Mouse (Mus musculus) liver (tissue): Measurements from ENCODE around the gene Ppa1.
A peak's percentile ranks its signal among the peaks of the same experiment; 100 is the strongest.
"Not testable (repeated sequence)": the region's sequence is repeated elsewhere in the genome, so short reads cannot be mapped to it uniquely, and the experiment has no call there.

Experiments
- DNase-seq: peaks from one replicate; pipeline ENCODE4 v3.0.0-alpha.2; 2020; ENCODE audit warnings: mixed read lengths

Gene Ppa1

DNA sequence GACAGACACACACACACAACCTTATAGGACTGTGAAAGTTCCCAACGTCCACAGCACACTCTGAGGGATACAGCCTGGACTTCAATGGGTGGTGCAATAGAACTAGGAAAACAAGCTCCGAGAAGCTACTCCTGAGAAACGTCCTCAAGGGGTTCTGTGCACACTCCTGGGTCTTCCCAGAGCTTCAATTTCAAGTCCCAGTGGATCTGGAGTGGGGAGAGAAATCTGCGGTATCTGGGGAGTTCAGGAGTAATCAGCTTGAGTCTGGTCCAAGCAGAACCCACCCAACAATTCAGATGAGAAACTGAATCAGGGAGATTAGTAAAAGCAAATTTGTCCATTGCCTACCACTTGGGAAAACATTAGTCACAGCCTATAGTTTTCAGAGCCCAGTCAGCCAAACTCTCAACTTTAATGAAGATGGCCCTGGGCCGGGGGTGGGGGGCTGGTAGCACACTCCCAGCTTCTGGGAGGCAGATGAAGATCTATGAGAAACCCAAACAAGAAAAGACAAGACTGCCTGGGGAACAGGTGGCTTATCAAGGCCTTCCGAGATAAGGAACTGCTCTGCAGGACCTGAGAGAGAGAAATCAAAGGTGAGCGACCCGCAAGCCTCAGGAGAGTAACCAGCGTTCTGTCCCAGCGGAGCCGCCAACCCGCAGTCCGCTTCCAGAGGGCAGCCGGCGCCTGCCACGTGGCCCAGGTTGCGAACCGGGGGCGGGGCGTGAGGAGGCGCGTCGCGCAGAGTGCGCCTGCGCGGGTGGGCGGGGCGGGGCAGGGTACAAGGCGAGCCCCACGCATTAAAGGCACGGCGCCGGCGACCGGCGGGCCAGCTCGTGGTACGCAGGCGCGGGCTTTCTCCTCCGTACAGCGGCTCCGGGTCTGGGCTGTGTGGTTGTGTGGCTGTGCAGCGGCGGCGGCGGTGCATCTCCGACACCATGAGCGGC lies at the start of gene Ppa1:
Ppa1 (plus strand) TSS at position 763 of the 947 bp plus-strand sequence.
- peak; percentile 93 for DNase-seq

DNA sequence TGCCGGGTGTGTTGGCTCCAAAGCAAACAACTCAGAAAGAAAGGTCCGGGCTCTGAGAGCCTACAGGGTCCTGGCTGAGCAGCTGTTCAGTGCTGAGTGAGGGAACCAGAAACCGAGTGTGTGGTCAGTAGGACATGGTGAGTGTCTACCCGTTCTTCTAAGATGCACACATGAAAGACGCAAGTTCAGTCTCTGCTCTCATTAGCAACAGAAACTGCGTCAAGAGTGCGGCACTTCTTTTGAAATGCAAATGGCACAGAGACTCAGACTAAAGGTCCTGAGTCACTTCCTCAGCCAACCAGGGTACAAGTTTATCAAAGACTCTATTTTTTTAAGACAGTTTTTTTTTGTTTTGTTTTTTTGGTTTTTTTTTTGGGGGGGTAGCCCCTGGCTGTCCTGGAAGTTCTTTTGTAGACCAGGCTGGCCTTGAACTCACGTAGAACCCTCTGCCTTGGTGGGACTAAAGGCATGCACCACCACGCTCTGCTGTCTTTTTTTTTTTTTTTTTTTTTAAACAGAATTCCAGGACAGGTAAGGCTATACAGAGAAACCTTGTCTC lies 48.7 kb upstream of the Ppa1 start:
- DNase-seq: no peak

DNA sequence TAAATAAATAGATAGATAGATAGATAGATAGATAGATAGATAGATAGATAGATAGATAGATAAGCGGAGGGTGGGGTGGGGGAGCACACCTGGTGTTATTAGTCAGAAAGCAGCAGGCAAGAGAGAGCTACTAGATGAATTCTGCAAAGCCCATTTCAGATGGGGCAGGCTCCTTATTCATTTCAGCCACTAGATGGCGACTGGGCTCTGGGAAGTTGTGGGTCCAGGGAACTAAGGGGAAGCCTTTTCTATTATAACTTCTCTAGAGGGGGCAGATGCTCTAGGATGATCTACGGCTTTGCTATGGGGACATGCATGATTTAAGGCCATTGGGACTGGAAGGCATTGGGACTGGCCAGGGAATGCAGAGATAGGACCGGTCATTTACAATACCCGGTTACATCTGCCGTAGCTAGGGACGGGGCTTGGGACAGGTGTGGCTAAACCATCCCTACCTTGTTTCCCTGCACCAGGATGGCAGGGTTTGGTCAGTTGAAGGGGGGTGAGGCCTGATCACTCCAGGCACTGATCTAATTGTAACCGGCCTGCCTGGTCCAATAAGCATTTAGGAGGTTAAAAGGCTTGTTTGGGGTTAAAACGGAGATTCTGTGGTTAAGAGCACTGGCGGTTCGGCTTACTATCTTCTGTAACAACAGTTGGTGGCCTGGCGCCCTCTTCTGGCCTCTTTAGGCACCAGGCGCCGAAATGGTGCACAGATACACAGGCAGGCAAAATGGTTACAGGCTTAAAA lies 45.9 kb upstream of the Ppa1 start:
- DNase-seq: peak; percentile 78

DNA sequence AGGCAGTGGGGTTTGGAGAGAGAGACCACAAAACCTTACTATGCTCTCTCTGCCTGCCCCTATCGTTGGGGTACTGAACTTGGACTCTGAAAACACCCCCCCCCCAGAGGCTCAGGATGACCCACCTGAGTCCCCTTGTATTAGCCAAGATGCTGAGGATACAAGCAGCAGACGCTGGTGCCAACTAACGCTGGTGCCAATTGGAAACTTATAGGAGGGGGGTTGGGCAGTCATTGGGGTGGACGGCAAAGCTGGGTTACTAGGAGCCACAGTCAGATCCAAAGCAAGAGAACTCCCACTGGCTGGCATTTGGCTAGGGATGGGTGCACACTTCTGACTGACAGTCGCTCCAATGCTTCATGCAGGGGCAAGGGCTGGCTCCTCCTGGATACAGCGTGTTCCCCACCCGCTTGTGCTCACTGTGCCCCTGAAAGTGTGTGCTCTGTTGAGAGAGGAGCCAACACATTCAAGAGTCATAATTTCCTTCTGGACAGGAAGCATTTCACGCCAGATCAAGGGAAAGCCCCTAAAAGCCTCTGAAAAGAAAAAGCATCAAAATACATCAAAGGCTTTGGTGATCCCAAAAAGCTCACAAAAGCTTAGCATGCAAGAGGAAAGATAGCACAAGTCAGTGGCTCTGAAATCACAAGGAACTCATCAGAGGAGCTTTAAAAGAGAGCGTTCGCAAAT lies 43.8 kb upstream of the Ppa1 start:
- no peak for DNase-seq

DNA sequence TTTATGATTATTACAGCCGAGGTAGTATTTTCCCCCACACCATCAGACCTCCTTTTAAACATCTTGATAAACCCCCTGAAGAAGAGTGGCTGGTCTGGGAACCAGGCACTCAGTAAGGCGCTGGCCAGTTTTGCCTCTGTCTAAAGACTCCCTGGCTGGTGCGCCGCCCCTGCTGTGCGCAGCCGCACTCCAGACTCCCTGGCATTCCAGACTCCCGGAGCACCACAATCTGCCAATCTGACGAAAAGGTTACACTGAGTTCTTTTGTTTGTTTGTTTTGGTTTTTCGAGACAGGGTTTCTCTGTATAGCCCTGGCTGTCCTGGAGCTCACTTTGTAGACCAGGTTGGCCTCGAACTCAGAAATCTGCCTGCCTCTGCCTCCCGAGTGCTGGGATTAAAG lies 43.0 kb upstream of the Ppa1 start:
- DNase-seq: not testable (repeated sequence)

DNA sequence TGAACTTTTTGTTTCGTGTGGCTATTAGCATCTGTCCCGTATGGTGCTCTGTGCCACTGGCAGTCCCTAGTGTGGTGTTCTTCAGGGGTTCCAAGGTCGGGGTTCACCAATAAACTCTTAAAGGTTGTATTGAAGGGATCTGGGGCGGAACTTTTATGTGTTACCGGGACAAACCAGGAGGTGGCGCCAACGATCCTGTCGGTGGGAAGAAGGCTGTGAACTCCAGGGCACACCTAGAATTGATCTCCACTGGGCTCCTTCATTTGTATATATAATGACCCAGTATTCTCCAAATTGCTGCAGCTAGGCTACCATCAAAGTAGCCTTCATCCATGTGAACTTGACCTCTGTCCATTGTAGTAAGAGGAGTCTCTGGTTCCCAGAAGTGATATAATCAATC lies 42.5 kb upstream of the Ppa1 start:
- peak; percentile 74 for DNase-seq

DNA sequence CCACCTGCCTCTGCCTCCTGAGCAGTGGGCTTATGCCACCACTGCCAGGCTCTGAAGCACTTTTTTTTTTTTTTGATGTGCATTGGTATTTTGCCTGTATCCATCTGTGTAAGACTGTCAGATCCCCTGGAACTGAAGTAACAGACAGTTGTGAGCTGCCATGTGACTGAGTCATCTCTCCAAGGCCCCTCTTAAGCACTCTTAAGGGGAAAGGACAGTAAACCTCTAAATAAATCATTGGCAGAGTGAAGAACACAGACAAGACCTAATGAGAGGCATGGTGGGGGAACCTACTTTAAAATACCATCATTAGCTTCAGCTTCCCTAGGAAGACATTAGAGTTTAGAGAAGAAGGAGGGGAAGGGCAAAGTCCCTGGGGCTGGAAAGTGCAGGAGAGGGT lies 40.1 kb upstream of the Ppa1 start:
- no peak for DNase-seq

DNA sequence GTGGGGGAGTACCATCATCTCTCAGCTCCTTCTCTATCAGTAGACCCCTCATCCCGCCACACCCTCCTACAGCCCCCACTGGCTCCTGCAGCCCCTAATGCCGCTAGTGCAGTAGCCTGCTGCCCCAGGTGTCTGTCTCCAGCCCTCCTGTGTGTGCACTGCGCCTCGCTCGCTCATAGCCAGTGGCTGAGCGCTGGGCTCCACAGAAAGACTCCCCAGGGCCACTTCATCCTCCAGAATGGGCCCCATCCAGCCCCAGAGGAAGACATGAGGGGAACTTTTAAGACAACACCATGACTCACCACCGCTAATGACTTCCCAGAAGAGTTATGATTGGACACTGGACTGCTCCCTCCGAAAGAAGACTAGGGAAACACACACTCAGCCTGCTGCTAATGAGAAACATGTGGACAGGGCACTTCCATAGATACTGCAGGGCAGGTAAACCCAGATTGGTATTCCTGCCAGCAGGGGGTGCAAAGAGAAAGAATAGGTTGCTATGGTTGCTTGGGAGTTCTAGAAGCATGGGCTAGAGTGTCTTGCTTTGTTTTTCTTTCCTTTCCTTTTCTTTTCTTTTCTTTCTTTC lies 37.6 kb upstream of the Ppa1 start:
- peak; percentile 31 for DNase-seq

DNA sequence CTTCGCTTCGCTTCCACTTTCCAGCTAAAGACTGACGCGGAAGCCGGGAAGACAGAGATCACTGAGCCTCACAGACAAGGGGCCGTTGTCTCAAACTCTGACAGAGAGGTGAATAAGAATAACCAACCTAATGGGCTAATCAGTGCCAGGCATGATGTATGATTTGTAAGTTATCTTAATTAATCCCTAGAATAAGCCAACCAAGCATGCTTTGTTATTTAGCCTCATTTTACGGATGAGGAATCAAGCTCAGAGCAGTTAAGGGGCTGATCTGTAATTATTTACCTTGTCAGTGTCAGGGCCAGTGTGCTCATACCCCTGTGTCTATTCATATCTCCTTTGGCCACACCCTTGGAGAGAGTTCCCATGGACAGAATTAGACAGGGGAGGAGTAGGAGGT lies 34.0 kb upstream of the Ppa1 start:
- DNase-seq: no peak

DNA sequence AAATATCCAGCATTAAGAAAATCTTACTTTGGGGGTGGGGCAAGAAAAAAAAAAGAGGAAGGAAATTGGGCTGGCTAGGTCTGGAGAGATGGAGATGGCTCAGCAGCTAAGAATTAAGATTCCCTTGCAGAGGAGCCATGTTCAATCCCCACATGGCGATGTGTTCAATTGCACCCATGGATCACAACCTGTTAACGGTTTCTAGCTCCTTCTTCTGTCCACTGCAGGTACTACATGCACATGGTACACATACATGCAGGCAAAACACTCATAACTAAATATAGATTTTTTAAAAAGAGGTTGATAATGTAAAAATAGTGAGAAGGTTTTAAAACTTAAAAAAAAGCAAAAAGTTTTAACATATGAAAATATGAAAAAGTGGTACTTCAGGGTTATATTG lies 29.8 kb upstream of the Ppa1 start:
- DNase-seq: no peak

DNA sequence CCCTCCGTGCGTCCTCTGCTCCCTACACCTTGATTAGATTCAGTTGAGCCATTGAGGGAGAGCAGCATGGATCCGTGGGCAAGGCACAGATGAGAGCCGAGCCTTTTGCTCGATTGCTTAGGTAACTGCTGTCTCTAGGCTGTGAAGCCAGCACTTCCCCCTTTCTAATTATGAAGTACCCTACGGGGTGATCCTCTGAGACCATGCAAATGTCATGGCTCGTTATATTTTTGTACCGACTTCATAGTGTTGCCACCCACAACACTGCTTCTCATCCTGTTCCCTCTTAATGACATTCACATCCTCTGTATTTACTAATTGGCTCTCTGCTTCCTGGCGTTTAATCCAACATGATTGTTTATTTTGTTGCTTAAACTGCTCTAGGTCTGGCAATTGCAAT lies 26.7 kb upstream of the Ppa1 start:
- no peak for DNase-seq

DNA sequence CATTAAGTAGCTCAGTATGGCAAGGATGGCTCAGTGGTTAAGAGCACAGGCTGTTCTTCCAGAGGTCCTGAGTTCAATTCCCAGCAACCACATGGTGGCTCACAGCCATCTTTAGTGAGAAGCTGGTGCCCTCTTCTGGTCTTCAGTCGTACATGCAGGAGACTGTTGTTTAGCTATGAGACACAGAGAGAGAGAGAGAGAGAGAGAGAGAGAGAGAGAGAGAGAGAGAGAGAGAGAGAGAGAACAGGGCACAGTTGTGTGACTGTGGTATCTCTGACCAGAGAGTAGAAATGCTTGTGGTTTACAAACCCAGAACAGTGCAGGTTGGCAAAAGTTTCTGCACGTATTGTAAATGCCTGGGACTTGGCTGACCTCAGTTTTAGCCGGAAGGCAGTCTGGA lies 24.5 kb upstream of the Ppa1 start:
- not testable (repeated sequence) for DNase-seq

DNA sequence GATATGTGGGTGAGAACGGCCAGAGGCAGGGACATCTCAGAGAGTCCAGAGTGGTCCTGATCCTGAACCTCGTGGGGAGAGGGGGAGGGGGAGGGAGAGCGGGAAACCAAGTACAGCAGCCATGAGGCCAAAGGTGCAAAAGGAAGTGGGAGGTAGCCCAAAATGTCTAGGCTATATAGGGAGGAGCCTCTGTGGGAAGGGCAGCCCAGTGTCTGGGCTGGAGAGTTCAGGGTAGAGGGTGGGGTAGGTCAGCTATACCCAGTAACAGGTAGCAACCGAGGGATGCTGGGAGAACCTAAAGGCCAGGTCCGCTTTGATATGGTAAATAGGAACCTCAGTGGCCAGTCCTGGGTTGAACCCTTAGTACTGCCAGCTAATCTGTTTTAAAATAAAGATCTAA lies 23.6 kb upstream of the Ppa1 start:
- no peak for DNase-seq

DNA sequence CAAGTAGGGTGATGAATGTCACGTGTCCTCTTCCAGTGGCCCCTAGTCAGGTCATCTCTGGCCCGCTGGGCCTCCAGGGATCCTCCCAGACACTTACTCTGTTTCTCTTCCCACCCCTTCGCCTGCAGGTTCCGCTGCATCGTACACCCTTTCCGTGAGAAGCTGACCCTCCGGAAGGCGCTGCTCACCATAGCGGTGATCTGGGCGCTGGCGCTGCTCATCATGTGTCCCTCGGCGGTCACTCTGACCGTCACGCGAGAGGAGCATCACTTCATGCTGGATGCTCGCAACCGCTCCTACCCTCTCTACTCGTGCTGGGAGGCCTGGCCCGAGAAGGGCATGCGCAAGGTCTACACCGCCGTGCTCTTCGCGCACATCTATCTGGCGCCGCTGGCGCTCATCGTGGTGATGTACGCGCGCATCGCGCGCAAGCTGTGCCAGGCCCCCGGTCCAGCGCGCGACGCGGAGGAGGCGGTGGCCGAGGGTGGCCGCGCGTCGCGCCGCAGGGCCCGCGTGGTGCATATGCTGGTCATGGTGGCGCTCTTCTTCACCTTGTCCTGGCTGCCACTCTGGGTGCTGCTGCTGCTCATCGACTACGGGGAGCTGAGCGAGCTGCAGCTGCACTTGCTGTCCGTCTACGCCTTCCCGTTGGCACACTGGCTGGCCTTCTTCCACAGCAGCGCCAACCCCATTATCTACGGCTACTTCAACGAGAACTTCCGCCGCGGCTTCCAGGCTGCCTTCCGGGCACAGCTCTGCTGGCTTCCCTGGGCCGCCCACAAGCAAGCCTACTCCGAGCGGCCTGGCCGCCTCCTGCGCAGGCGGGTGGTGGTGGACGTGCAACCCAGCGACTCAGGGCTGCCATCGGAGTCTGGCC lies 22.7 kb upstream of the Ppa1 start:
- DNase-seq: peak; percentile 7

DNA sequence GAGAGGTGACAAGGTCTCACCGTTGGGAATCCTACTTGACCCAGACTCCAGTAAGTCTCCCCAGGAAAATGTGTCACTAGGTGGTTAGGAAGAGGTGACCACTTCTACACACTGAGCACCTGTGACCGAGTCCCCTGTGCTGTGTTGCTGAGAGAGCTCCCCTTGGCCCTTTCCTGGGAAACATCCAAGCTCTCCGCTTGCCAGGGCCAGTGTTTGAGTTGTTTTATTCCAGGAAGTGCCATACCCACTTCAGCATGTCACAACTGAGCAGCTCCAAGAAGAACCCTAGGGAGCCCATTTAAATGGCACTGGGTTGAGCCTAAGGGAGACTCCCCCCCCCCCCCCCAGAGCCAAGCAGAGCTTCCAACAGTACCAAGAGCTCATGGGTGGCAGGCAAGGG lies 21.8 kb upstream of the Ppa1 start:
- DNase-seq: no peak

DNA sequence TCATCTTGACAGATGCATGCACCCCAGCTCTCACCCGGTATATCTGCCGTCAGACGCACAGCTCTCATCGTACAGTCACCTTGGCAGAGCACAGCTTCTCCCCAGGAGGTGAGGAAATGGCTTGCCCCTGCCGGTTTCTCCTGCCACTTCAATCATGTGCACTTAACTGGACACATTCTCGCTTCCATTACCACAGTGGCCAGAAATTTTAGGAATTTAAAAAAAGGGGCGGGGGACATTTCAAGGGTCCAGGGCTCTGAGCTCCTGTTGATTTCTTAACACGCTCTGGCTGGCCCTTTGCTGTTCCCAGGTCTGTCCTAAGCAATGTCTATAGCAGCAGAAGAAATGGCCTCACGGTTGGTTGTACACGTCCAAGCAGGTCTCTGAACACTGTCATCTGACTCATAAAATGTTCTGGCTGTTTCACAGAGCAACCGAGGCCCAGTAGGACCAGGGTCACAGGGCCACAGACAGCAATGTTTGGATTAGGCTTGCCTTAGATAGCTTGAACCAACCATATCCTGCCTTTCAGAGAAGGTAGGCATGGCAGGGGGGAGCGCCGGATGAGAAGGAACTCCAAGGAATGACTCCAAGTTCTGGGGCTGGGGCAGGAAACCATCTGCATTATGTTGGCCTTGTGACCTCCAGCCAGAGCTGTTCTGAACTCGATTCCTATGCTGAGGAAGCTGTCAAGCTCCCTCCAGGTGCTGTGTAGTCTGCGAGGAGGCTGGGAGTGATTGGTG lies 21.0 kb upstream of the Ppa1 start:
- DNase-seq: no peak

DNA sequence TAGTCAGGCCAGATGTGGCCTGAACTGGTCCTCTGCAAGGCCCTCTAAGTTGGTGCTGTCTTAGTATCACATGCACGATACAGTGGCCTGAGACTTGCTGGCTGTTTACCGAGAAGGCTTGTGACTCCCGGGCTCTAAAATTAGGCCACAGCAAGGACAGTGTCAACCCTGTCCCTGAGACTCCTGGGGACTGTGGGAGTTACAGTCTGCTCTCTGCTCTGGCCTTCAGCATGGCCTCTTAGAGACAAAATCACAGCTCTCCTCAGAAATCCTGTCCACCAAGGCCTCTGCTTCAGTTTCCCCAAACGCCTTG lies 20.5 kb upstream of the Ppa1 start:
- DNase-seq: no peak

DNA sequence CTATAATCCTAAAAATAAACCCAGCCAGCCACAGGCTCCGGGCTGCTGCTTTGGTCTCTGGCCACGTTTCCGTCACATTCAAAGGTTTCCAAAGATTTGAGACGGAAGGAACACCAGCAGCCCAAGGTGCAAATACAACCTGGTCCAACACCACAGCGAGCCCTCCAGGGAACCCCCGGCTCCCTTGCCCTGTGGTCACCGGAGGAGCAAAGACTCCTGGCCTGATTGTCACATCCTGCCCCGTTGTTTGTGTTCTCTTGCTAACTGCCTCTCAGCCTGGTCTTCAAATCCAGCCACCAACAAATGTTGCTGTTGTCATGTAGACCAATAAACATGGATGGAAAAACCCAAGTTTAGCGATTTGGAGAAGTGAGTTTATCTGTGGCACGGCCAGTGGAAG lies 15.9 kb upstream of the Ppa1 start:
- no peak for DNase-seq

DNA sequence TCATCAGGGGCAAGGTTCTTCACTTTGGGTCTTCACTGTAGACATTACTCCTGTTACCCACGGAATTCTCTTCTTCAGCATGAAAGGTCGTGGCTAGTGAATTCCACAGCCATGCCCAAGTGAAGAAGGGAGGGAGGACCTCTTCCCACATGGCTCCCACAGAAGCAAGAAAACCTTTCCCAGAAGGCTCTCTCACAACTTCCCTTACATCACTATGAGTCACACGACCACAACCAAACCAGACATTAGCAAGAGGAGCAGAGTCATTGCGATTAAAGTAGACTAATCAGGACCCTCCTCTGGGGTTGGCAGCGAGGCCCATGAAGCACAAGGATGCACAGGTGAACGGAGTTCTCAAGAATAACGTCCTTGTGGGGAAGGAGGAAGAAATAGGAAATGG lies 11.3 kb upstream of the Ppa1 start:
- no peak for DNase-seq

DNA sequence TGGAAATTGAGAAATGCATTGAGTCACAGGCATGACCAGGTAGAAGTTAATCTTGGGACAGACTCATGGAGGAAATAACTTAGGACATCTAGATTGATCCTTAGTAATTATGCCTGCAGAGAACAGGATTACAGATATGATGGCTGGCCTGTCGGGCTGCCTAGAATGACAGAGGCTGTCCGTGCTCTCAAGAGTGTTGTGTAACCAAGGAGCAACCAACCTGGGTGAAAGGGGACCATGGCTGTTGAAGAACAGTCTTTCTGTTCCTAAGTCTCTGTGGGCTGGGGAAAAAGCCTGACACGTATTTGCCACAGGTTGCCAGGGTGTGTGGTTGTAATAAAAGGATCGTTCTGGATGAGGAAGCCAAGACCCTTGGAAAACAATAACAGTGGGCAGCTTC lies 8.0 kb upstream of the Ppa1 start:
- DNase-seq: no peak

DNA sequence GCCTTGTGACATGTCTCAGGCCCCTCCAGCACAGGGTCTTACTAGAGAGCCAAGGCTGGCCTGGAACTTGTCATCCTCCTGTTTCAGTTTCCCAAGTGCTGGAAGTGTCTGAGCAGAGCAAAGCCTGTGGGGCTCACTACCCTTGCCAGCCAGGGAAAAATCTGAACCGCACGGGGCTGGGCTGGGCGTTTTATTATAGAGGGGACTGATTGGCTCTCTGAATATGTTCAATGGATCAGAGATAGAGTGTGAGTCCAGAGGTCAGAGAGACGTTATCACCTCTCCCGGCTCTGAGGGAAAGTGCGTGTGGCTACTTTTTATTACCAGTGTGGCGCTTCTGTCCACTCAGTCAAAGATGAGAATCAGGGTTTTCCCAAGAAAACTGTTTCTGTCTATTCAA lies 1.8 kb upstream of the Ppa1 start:
- DNase-seq: no peak
